Mouse (Mus musculus) T-cell, adult 66 days (primary cell): ENCODE results near the gene Aftph. TPM values are rescaled to one million over a fixed set of nuclear protein-coding genes. Genes with fewer than 3 reads are reported as not detected.

Experiments
- total RNA-seq, 2 experiments: library from RNA; stranded (reverse); gene quantifications; 3 replicates in 1 of 2; 4 replicates in 1 of 2; pipeline ENCODE4 v1.2.4; 2023

Aftph gene
- 10 to 100 TPM; 82.4 to 88.1 TPM for total RNA-seq

DNA sequence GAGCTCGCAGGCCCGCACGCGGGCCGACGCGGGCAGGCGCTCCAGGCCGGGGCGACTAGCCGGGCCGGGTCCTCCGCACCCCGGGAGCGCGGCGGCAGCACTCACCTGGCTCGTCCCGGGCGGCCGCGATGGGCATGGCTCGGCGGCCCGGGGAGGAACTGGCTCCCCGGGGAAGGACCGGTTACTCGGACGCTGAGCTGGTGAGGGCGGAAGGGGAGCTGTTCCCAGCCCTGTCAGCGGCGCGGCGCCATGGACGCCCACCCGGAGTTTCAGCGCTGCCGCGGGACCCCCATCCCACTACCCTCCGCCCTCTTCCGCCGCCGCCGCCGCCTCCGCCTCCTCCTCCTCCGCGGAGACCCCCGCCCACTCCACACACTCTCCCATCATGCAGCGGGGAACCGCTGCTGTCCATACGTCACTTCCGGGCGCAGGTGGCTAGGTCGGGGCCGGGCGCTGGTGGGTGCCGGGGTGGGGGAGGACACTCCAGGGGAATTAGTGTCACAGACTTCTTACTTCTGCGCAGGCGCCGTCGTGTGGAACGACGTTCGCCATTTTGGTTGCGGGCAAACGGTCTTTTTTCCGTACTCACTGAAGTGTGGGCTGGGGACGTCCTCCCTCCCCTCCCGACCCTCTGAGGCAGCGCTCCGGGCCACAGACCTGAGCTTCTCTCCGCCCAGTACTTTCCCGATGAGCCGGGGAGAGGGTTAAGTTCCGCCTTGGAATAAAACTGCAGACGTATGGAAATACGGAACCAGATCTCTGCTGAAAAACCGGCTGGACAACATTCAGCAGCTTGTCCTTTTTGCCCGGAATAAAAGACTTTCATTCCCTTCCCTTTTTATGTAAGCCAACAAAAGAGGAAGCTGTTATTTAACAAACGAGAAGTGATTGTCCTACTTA lies at the start of gene Aftph:
Gene Aftph (minus strand): TSS at position 389 of the 900 bp plus-strand sequence.

Other genes with a start within 250 kb of the Aftph start
- 10 to 100 TPM; 24.4 to 31.2 TPM for gene Sertad2, start 198.3 kb downstream of the Aftph start, total RNA-seq
- 1 to 10 TPM; 4.7 to 4.9 TPM for gene Lgalsl, start 89.5 kb upstream of the Aftph start, total RNA-seq